Mouse (Mus musculus) megakaryocyte progenitor cell, adult 5-6 weeks (primary cell): ENCODE results near the gene Cacnb1. TPM values are rescaled to one million over a fixed set of nuclear protein-coding genes. Genes with fewer than 3 reads are reported as not detected.
A peak's percentile ranks its signal among the peaks of the same experiment; 100 is the strongest.

Experiments
- ATAC-seq: replicated peaks from 2 replicates; pipeline ENCODE4 v1.8.0; 2016; ENCODE audit warnings: mild to moderate bottlenecking, moderate TSS enrichment, inconsistent platforms; ENCODE audit not compliant: poor library complexity
- total RNA-seq, 2 experiments: library from RNA; stranded (forward) in 1 of 2; stranded (reverse) in 1 of 2; fragments of 157-497, 149-512 nt in 1 of 2; fragments of 200-1000 nt in 1 of 2; gene quantifications; 2 replicates each; pipeline versions ENCODE4 v1.2.3 to v1.2.4; 2015 to 2017

Cacnb1 gene
- total RNA-seq, 2 experiments from 2014 or later: 0.17 to 0.92 TPM

DNA sequence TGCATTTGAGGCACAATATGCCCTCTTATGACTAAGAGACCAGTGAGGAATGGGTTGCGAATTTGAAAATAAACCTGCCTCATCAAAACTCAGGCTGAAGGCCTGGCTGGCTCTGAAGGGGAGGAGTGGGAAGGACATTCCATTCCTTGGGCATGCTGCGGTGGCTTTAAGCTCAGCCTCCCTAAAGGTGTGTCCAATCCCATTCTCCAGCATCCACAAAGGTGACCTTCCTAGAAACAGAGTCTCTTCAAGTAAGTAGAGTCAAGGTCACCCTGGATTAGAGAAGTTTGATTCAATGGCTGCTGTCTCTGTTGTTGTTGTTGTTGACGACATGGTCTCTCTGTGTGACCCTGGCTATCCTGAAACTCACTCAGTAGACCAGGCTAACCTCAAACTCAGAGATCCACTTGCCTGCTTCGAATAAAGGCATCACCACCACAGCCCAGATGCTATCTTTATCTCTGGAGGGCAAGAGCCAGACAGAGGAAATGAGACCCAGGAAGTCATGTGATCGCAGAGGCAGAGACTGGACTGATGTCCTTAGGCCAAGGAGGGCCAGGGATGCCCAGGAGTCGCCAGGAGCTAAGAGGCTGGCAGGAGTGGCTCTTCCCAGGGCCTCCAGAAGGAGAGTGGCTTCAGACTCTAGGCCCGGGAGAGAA, 64.1 kb downstream of the Cacnb1 start:
- no peak for ATAC-seq

- ATAC-seq: peak; percentile 47
Measured at GRCm38 (mm10) chr11:97956905-97957560, 65.8 kb downstream of the Cacnb1 start.

DNA sequence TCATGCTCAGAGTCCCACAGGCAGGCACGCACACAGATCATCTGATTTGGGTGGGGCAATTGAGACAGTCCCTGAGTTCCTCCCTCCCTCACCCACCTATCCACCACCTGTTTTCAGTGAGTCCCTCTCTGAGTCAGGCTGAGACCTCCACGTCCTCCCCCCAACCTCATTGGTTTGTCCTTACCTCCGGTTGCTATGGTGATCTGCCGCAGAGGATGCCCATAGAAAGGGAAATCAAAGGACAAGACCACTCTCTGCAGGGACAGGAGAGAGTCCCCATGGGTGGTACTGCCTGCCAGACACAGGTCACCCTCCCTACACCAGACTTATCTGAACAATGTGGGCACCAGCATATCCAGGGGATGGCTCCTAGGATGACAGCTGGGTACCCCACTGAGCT, 66.9 kb downstream of the Cacnb1 start:
- ATAC-seq: no peak

- ATAC-seq: no peak
Measured at GRCm38 (mm10) chr11:97955146-97955902, 67.5 kb downstream of the Cacnb1 start.

DNA sequence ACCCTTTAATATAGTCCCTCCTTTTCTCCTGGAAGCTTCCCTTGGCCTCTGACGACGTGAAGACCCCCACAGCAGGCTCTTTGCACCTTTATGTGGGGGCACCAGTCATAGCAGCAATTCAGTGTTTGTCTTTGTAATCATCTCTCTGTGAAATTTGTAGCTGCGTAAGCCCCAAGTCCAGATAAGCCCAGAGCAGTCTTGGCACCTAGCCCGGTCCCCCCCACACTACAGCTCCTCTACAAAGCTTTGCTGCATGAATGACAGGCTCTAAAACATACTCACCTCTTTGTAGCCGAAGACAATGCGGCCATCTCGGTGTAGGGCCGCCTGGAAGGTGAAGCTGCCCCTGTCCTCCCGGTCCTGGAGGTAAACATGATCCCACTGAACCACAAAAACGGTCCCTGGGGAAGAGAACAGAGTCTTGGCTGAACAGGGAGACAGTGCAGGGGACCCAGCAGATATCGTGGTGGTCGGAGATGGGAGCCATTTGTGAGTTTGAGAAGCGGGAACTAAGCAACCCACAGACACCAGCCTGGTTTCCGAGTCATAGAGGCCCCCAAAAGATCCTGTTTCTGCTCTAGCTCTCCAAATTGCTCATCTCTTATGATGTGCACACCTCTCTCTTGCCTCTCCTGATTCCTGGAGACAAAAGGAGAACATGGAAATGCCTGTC, 68.2 kb downstream of the Cacnb1 start:
- ATAC-seq: peak; percentile 40

DNA sequence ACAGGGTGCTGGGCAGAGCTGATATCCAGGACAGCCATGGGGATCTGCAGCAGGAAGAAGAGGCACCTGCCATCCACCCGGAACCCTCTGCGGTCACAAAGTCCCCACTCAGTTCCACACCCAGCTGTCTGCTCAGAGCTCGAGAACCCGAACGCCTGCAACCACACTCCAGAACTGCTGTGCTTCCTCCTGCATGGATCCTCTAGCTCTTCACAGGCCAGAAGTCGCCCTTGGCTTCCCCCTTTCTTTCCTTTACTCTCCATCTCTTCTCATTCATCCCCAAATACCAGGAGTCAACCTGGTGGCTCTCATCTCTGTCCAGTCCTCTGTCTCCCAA, 68.9 kb downstream of the Cacnb1 start:
- ATAC-seq: no peak

DNA sequence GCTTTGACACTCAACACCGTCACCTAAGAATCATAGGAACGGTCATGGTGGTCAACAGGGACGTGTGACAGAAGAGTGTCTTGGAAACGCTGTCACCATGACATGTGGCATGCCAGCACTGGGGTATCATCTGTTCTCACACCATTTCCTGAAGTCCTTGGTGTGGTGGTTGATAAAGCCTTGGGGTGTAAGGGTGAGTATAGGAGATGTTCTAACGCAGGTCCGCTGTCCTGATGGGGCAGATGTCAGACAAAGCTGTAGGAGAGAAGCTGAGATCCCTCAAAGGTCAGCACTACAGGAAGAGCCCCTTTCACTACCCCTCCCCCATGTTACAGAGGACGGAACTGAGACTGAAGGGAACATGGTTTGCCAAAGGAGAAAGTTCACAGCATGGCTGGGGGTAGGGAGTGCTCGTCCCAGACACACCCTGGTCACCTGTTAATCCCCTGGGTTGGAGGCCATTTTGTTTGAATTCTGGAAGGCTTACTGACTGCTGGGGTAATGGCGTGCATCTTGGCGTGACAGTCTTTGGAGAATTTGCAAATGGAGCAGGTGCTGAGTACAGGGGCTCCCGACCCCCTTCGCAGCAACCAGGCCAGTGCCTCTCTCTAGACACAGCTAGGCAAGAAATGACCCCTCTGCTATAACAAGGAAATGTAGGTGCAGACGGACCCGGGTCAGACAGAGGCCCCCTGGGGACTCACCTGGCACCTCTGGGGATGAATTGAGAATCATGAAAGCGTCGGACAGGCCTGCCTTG, 69.5 kb downstream of the Cacnb1 start:
- ATAC-seq: no peak

- ATAC-seq: no peak
Measured at GRCm38 (mm10) chr11:97952367-97953006, 70.3 kb downstream of the Cacnb1 start.

Other genes starting within 250 kb of the Cacnb1 start
- gene 1700001P01Rik, start 247.1 kb downstream of the Cacnb1 start, total RNA-seq (2015): 0.64 TPM in 1 of 2 replicates, not detected in the other
- gene 1700001P01Rik, start 247.1 kb downstream of the Cacnb1 start, total RNA-seq (2017): 0.30 TPM in 1 of 2 replicates, not detected in the other
- gene Rpl23, start 240.6 kb downstream of the Cacnb1 start, total RNA-seq (2015): 1,765 and 1,897 TPM in 2 replicates
- gene Rpl23, start 240.6 kb downstream of the Cacnb1 start, total RNA-seq (2017): 1,416 and 1,747 TPM in 2 replicates
- 40.1 and 47.2 TPM in 2 replicates for gene Lasp1, start 224.0 kb downstream of the Cacnb1 start, total RNA-seq (2015)
- 139 and 201 TPM in 2 replicates for gene Lasp1, start 224.0 kb downstream of the Cacnb1 start, total RNA-seq (2017)
- 2.1 and 3.8 TPM in 2 replicates for gene B230217C12Rik, start 182.3 kb downstream of the Cacnb1 start, total RNA-seq (2015)
- gene B230217C12Rik, start 182.3 kb downstream of the Cacnb1 start, total RNA-seq (2017): 0.17 TPM in 2 replicates
- gene Fbxo47, start 138.9 kb downstream of the Cacnb1 start, total RNA-seq (2015): not detected in 2 replicates
- 0.12 and 1.6 TPM in 2 replicates for gene Fbxo47, start 138.9 kb downstream of the Cacnb1 start, total RNA-seq (2017)
- gene Plxdc1, start 36.6 kb downstream of the Cacnb1 start, total RNA-seq (2015): 2.3 and 3.0 TPM in 2 replicates
- gene Plxdc1, start 36.6 kb downstream of the Cacnb1 start, total RNA-seq (2017): 0.92 and 1.0 TPM in 2 replicates
- gene Arl5c, start 26.9 kb downstream of the Cacnb1 start, total RNA-seq (2015): 3.9 and 6.1 TPM in 2 replicates
- 2.5 and 7.6 TPM in 2 replicates for gene Arl5c, start 26.9 kb downstream of the Cacnb1 start, total RNA-seq (2017)
- 3,659 and 3,794 TPM in 2 replicates for gene Rpl19, start 3.7 kb upstream of the Cacnb1 start, total RNA-seq (2015)
- gene Rpl19, start 3.7 kb upstream of the Cacnb1 start, total RNA-seq (2017): 1,648 and 1,816 TPM in 2 replicates
- gene Stac2, start 30.4 kb upstream of the Cacnb1 start, total RNA-seq (2015): not detected in 2 replicates
- not detected in 2 replicates for gene Stac2, start 30.4 kb upstream of the Cacnb1 start, total RNA-seq (2017)
- gene Fbxl20, start 127.4 kb upstream of the Cacnb1 start, total RNA-seq (2015): 6.2 and 7.4 TPM in 2 replicates
- gene Fbxl20, start 127.4 kb upstream of the Cacnb1 start, total RNA-seq (2017): 6.7 and 9.6 TPM in 2 replicates
- gene Med1, start 170.3 kb upstream of the Cacnb1 start, total RNA-seq (2015): 86.9 and 89.2 TPM in 2 replicates
- 39.1 and 47.9 TPM in 2 replicates for gene Med1, start 170.3 kb upstream of the Cacnb1 start, total RNA-seq (2017)
- gene Cdk12, start 180.0 kb upstream of the Cacnb1 start, total RNA-seq (2015): 49.4 and 51.0 TPM in 2 replicates
- gene Cdk12, start 180.0 kb upstream of the Cacnb1 start, total RNA-seq (2017): 49.6 and 58.0 TPM in 2 replicates